13 mouse cellular contexts compared by ENCODE assay signal in genomic region chr9:110617081-110617480, GRCm38 (mm10). TPM values are rescaled to one million over a fixed set of nuclear protein-coding genes. Genes with fewer than 3 reads are reported as not detected.
DNase-seq lines count a peak whose midpoint lies in the region; ATAC-seq and TF ChIP-seq lines count a peak whose summit lies in the region.
"Had no signal": no experiment of that assay in that cellular context is flagged by ENCODE, and none has a peak within 500 bp of the region (broad histone marks: within the 10 kb centered on the region; RNA-seq: fewer than 3 reads in every experiment).

No protein-coding gene starts in this region.

- peak; percentile 17 for DNase-seq in heart, postnatal 0 days (ENCODE audit: low spot score)
- peak; percentile 5 for DNase-seq in lung, adult 2 months
- no peak for DNase-seq in lung, postnatal 14 days
- peak; percentile 57 for DNase-seq in ES-CJ7 (ENCODE audit: low read depth, low spot score)
- DNase-seq in adipocyte (ENCODE audit: low spot score), result peak; percentile 49
- DNase-seq in layer of hippocampus, adult 9-10 months (ENCODE audit: low spot score), result no peak
- DNase-seq: cerebellum, postnatal 25 days; kidney, adult 11 months; right cerebral cortex, postnatal 14 days had no signal

- ATAC-seq in heart, postnatal 0 days (ENCODE audit: insufficient read depth, low read depth), result 0 out of 2 replicates have a peak, but pooled peaks have one; percentile 44
- ATAC-seq in heart, embryonic 11.5 days (replicated peaks; ENCODE audit: insufficient number of reproducible peaks, low FRiP score, low TSS enrichment), result no peak

- H3K36me3 ChIP-seq in heart, postnatal 0 days (replicated peaks; ENCODE audit: control insufficient read depth, insufficient read depth, low read length), result peaks cover 64% of the 10 kb centered on the region
- H3K36me3 ChIP-seq in heart, embryonic 11.5 days (ENCODE audit: control insufficient read depth, insufficient read depth, low read length), result peaks cover 31% of the 10 kb centered on the region

- no peaks in the 10 kb centered on the region for H3K9me3 ChIP-seq in heart, postnatal 0 days (replicated peaks; ENCODE audit: control insufficient read depth, low read length)
- H3K9me3 ChIP-seq in heart, embryonic 11.5 days (replicated peaks; ENCODE audit: control insufficient read depth, low read length), result no peaks in the 10 kb centered on the region
- H3K9me3 ChIP-seq: hindbrain, embryonic 12.5 days; midbrain, embryonic 12.5 days had no signal

- no peak for TF ChIP-seq POLR2A in lung, adult 2 months (IDR thresholded peaks at IDR 0.05; ENCODE audit: borderline replicate concordance, extremely low read depth, low read depth, low read length)

- H3K4me3 ChIP-seq in heart, postnatal 0 days (ENCODE audit: low read depth, low read length), result no peak overlapping the region
- H3K4me3 ChIP-seq in heart, embryonic 11.5 days (ENCODE audit: low read depth, low read length), result no peak overlapping the region
- H3K4me3 ChIP-seq in lung, adult 2 months (replicated peaks; ENCODE audit: extremely low read depth, low read depth, low read length), result no peak overlapping the region
- H3K4me3 ChIP-seq: hindbrain, embryonic 12.5 days; midbrain, embryonic 12.5 days had no signal

- H3K4me1 ChIP-seq in heart, postnatal 0 days (ENCODE audit: control insufficient read depth, insufficient read depth), result no peaks in the 10 kb centered on the region
- no peaks in the 10 kb centered on the region for H3K4me1 ChIP-seq in heart, embryonic 11.5 days (ENCODE audit: control insufficient read depth, insufficient read depth, low read length)
- 0 out of 2 replicates have a peak, but pooled peaks cover 2% of the 10 kb centered on the region for H3K4me1 ChIP-seq in lung, adult 2 months (ENCODE audit: control insufficient read depth, insufficient read depth, low read length)
- H3K4me1 ChIP-seq: hindbrain, embryonic 12.5 days; midbrain, embryonic 12.5 days had no signal

- H3K4me2 ChIP-seq in heart, postnatal 0 days (ENCODE audit: low read depth, low read length), result no peak overlapping the region
- no peak overlapping the region for H3K4me2 ChIP-seq in heart, embryonic 11.5 days
- H3K4me2 ChIP-seq: hindbrain, embryonic 12.5 days; midbrain, embryonic 12.5 days had no signal

- no peak for TF ChIP-seq CTCF in heart, postnatal 0 days (IDR thresholded peaks at IDR 0.05; ENCODE audit: low read depth)
- no peak for TF ChIP-seq CTCF in lung, adult 2 months (IDR thresholded peaks at IDR 0.05; ENCODE audit: insufficient read depth, low read length)

- TF ChIP-seq EP300 in heart, postnatal 0 days (IDR thresholded peaks at IDR 0.05; ENCODE audit: low read depth), result no peak

- no peak overlapping the region for H3K9ac ChIP-seq in heart, postnatal 0 days (replicated peaks; ENCODE audit: low read depth, low read length)
- H3K9ac ChIP-seq in heart, embryonic 11.5 days (ENCODE audit: low read depth, low read length), result no peak overlapping the region
- H3K9ac ChIP-seq: hindbrain, embryonic 12.5 days; midbrain, embryonic 12.5 days had no signal

- WGBS in heart, postnatal 0 days, result 68% methylated on average over 3 of the region's 3 CpGs
- WGBS in heart, embryonic 11.5 days (ENCODE audit: insufficient replicate concordance), result 82% methylated on average over 3 of the region's 3 CpGs
- WGBS in lung, adult 2 months, result 45% methylated on average over 3 of the region's 3 CpGs

- H3K27ac ChIP-seq in heart, postnatal 0 days (ENCODE audit: low read depth), result no peak overlapping the region
- no peak overlapping the region for H3K27ac ChIP-seq in heart, embryonic 11.5 days (ENCODE audit: low read depth, low read length)
- H3K27ac ChIP-seq: hindbrain, embryonic 12.5 days; midbrain, embryonic 12.5 days had no signal

- H3K27me3 ChIP-seq in heart, postnatal 0 days (ENCODE audit: control insufficient read depth, insufficient read depth, low read length), result no peaks in the 10 kb centered on the region
- H3K27me3 ChIP-seq in heart, embryonic 11.5 days (ENCODE audit: control insufficient read depth, insufficient read depth, low read length), result no peaks in the 10 kb centered on the region
- H3K27me3 ChIP-seq: CH12.LX; hindbrain, embryonic 12.5 days; midbrain, embryonic 12.5 days had no signal

RNA-seq across cellular contexts. Expression of gene Nradd, which starts 7.2 kb away (rescaled TPM):
- total RNA-seq in heart, postnatal 0 days (2014; rRNA removed; ENCODE audit: low replicate concordance), result 7.9 and 22.8 TPM in 2 replicates
- 10.4 and 11.5 TPM in 2 replicates for polyA plus RNA-seq in heart, postnatal 0 days (2015; fragmentation: Nextera tagmentation; extraction: Ambion mirVana)
- 12.6 and 19.1 TPM in 2 replicates for polyA plus RNA-seq in heart, embryonic 11.5 days (2014; fragmentation: Nextera tagmentation; extraction: Ambion mirVana)
- polyA plus RNA-seq in lung, adult 2 months (2012; rRNA removed), result 20.0 and 22.9 TPM in 2 replicates

RNA-seq across cellular contexts. Expression of gene Nbeal2, which starts 36.9 kb away (rescaled TPM):
- 11.5 and 12.9 TPM in 2 replicates for total RNA-seq in heart, postnatal 0 days (2014; rRNA removed; ENCODE audit: low replicate concordance)
- polyA plus RNA-seq in heart, postnatal 0 days (2015; fragmentation: Nextera tagmentation; extraction: Ambion mirVana), result 1.2 and 1.6 TPM in 2 replicates
- polyA plus RNA-seq in heart, embryonic 11.5 days (2014; fragmentation: Nextera tagmentation; extraction: Ambion mirVana), result 1.4 and 1.6 TPM in 2 replicates
- 58.4 and 66.4 TPM in 2 replicates for polyA plus RNA-seq in lung, adult 2 months (2012; rRNA removed)

RNA-seq across cellular contexts. Expression of gene Ccdc12, which starts 39.2 kb away (rescaled TPM):
- 52.9 and 95.9 TPM in 2 replicates for total RNA-seq in heart, postnatal 0 days (2014; rRNA removed; ENCODE audit: low replicate concordance)
- polyA plus RNA-seq in heart, postnatal 0 days (2015; fragmentation: Nextera tagmentation; extraction: Ambion mirVana), result 134 and 143 TPM in 2 replicates
- polyA plus RNA-seq in heart, embryonic 11.5 days (2014; fragmentation: Nextera tagmentation; extraction: Ambion mirVana), result 135 and 149 TPM in 2 replicates
- polyA plus RNA-seq in lung, adult 2 months (2012; rRNA removed), result 101 and 124 TPM in 2 replicates

Comparison
In these comparisons a context has a peak if more than half of its experiments do, and no peak if none do; other contexts are left out.
1. DNase-seq: peak in heart, postnatal 0 days (single experiment), lung, adult 2 months (single experiment), ES-CJ7 (single experiment) and adipocyte (single experiment); none in lung, postnatal 14 days (single experiment) and layer of hippocampus, adult 9-10 months (single experiment).
2. RNA of gene Nbeal2, which starts 36.9 kb away (polyA plus RNA-seq): 58.4 to 66.4 TPM in lung, adult 2 months; 1.2 to 1.6 TPM in heart, postnatal 0 days and 1.4 to 1.6 TPM in heart, embryonic 11.5 days; every median in the first group is over 10 times any median in the second.